Mouse (Mus musculus): Measurements from ENCODE around the gene Mark3. TPM values are rescaled to one million over a fixed set of nuclear protein-coding genes. Genes with fewer than 3 reads are reported as not detected.
A peak's percentile ranks its signal among the peaks of the same experiment; 100 is the strongest.

Gene Mark3
- total RNA-seq, 1 experiment from 2014 or later = 92.2 TPM

GRCm38 (mm10) chr12:111669000-111669788 is 94.9 kb downstream of the Mark3 start:
- peak; percentile 8; the same call in 1 of the 2 replicates for ATAC-seq (replicated peaks; ENCODE audit: insufficient number of reproducible peaks, low FRiP score, low TSS enrichment, poor library complexity, severe bottlenecking)

- ATAC-seq (replicated peaks; ENCODE audit: insufficient number of reproducible peaks, low FRiP score, low TSS enrichment, poor library complexity, severe bottlenecking) = no peak
Measured at GRCm38 (mm10) chr12:111669961-111670360, 95.6 kb downstream of the Mark3 start.

GRCm38 (mm10) chr12:111670371-111670971 is 96.1 kb downstream of the Mark3 start:
- no peak for ATAC-seq (replicated peaks; ENCODE audit: insufficient number of reproducible peaks, low FRiP score, low TSS enrichment, poor library complexity, severe bottlenecking)

- no peak for ATAC-seq (replicated peaks; ENCODE audit: insufficient number of reproducible peaks, low FRiP score, low TSS enrichment, poor library complexity, severe bottlenecking)
Measured at GRCm38 (mm10) chr12:111670976-111671375, 96.7 kb downstream of the Mark3 start.

- no peak for ATAC-seq (replicated peaks; ENCODE audit: insufficient number of reproducible peaks, low FRiP score, low TSS enrichment, poor library complexity, severe bottlenecking)
Measured at GRCm38 (mm10) chr12:111671431-111671902, 97.1 kb downstream of the Mark3 start.

GRCm38 (mm10) chr12:111672176-111672575 is 97.9 kb downstream of the Mark3 start, which contains the start of gene Ckb:
TSS of gene Ckb (minus strand) at chr12:111672338.
- peak; percentile 33 for ATAC-seq (replicated peaks; ENCODE audit: insufficient number of reproducible peaks, low FRiP score, low TSS enrichment, poor library complexity, severe bottlenecking)

- no peak for ATAC-seq (replicated peaks; ENCODE audit: insufficient number of reproducible peaks, low FRiP score, low TSS enrichment, poor library complexity, severe bottlenecking)
Measured at GRCm38 (mm10) chr12:111672581-111672980, 98.3 kb downstream of the Mark3 start.

GRCm38 (mm10) chr12:111674850-111675486 is 100.6 kb downstream of the Mark3 start:
- no peak for ATAC-seq (replicated peaks; ENCODE audit: insufficient number of reproducible peaks, low FRiP score, low TSS enrichment, poor library complexity, severe bottlenecking)

- no peak for ATAC-seq (replicated peaks; ENCODE audit: insufficient number of reproducible peaks, low FRiP score, low TSS enrichment, poor library complexity, severe bottlenecking)
Measured at GRCm38 (mm10) chr12:111675797-111676580, 101.7 kb downstream of the Mark3 start.

- ATAC-seq (replicated peaks; ENCODE audit: insufficient number of reproducible peaks, low FRiP score, low TSS enrichment, poor library complexity, severe bottlenecking) = no peak
Measured at GRCm38 (mm10) chr12:111677421-111677820, 103.1 kb downstream of the Mark3 start.

- peak; percentile 90 for ATAC-seq (replicated peaks; ENCODE audit: insufficient number of reproducible peaks, low FRiP score, low TSS enrichment, poor library complexity, severe bottlenecking)
Measured at GRCm38 (mm10) chr12:111677882-111678669, 103.8 kb downstream of the Mark3 start, which contains the start of gene Trmt61a. TSS of gene Trmt61a (plus strand) at chr12:111678105.

GRCm38 (mm10) chr12:111678670-111678933 is 104.3 kb downstream of the Mark3 start:
- no peak for ATAC-seq (replicated peaks; ENCODE audit: insufficient number of reproducible peaks, low FRiP score, low TSS enrichment, poor library complexity, severe bottlenecking)

- ATAC-seq (replicated peaks; ENCODE audit: insufficient number of reproducible peaks, low FRiP score, low TSS enrichment, poor library complexity, severe bottlenecking) = no peak
Measured at GRCm38 (mm10) chr12:111678997-111679396, 104.7 kb downstream of the Mark3 start.

GRCm38 (mm10) chr12:111680661-111681060 is 106.3 kb downstream of the Mark3 start:
- no peak for ATAC-seq (replicated peaks; ENCODE audit: insufficient number of reproducible peaks, low FRiP score, low TSS enrichment, poor library complexity, severe bottlenecking)

GRCm38 (mm10) chr12:111681305-111681704 is 107.0 kb downstream of the Mark3 start:
- no peak for ATAC-seq (replicated peaks; ENCODE audit: insufficient number of reproducible peaks, low FRiP score, low TSS enrichment, poor library complexity, severe bottlenecking)

- ATAC-seq (replicated peaks; ENCODE audit: insufficient number of reproducible peaks, low FRiP score, low TSS enrichment, poor library complexity, severe bottlenecking) = no peak
Measured at GRCm38 (mm10) chr12:111682003-111682402, 107.7 kb downstream of the Mark3 start.

- ATAC-seq (replicated peaks; ENCODE audit: insufficient number of reproducible peaks, low FRiP score, low TSS enrichment, poor library complexity, severe bottlenecking) = no peak
Measured at GRCm38 (mm10) chr12:111682806-111683205, 108.5 kb downstream of the Mark3 start.

GRCm38 (mm10) chr12:111686390-111686789 is 112.1 kb downstream of the Mark3 start:
- no peak for ATAC-seq (replicated peaks; ENCODE audit: insufficient number of reproducible peaks, low FRiP score, low TSS enrichment, poor library complexity, severe bottlenecking)

All from monocyte, adult 5-6 weeks (primary cell).